Mouse (Mus musculus): ENCODE data around the gene S100a1.

Gene S100a1

DNA sequence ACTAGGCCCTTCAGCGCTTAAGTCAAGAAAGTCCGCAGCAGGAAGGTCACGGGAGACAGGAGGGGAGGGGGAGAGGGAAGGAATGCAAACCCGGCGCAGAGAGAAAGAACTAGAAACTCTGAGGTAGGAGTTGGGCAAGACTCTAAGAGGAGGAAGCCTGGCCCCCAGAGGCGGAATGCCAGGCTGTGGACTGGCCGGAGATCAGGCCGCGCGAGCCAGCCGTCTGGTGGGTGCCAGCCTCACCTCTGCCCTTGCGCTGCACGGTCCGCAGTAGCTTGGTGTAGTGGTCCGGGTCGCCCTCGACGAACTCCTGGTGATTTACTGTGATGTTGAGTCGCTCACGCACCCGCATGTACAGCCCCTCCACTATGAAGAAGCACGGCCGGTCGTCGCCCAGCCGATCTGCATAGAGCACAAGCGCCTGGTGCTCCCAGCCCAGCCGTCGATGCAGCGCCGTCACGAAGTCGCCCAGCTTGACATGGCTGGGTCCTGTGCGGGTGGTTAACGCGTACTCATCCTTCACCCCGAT is 49.6 kb downstream of the S100a1 start:
- no peak for DNase-seq

DNA sequence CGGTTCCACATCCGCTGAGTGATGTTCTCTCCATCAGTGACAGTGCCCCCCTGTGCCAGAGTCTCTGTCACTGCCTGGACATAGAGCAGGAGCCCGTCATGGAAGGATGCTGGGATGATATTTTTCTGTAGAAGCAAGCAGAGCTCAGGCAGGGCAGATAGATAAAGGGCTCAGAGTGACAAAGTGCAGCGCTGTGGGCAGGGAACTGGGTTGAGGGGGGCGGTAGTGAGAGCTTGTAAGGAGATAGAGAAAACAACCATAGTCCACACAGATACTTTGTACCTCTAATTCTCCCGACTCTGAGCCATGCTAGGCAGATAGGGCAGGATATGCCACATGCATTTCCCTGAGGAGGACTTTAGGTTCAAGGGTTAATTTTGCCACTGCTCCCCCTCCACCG is 51.6 kb downstream of the S100a1 start:
- DNase-seq: no peak

DNA sequence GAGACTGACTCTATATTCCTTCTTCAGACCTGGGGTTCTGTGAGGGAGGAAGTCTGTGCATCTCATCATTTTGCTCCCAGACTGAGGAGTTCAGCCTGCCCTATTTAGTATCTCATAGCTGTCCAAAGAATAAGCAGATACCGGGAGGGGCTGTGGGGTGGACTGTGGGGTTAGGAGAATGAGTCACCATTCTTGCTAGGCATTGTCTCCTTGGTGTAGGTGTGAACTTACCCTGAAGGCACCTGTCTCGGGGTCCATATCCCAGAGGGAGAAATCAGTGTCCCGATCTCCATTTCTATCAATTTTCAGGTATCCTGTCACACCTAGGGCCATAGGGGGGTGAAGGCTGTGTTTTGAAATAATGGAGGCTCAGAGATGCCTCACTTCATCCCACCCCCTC is 52.3 kb downstream of the S100a1 start:
- DNase-seq: no peak
